Mouse (Mus musculus) hindbrain, embryonic 16.5 days (tissue): ENCODE results near the gene Stn1. TPM values are rescaled to one million over a fixed set of nuclear protein-coding genes. Genes with fewer than 3 reads are reported as not detected.

Experiments used
- ATAC-seq: fragments of 200-750 bp; cut with Nextera tagmentation; 2 replicates; pipeline ENCODE4 v1.8.0; 2017; ENCODE audit warnings: moderate TSS enrichment, moderate library complexity
- H3K27ac ChIP-seq: fragments of 300-500 bp; sonication (generic); 2 replicates; pipeline ENCODE4 v1.5.1; 2014; ENCODE audit warnings: low read depth, mild to moderate bottlenecking, control low read depth, low read length, moderate library complexity
- H3K27me3 ChIP-seq: fragments of 300-500 bp; sonication (generic); replicated peaks from 2 replicates; pipeline ENCODE4 v1.6.1; 2014; ENCODE audit warnings: low read length; ENCODE audit not compliant: control insufficient read depth, insufficient read depth
- H3K36me3 ChIP-seq: fragments of 300-500 bp; sonication (generic); 2 replicates; pipeline ENCODE4 v1.6.1; 2014; ENCODE audit warnings: mild to moderate bottlenecking, low read length, moderate library complexity, mixed read lengths; ENCODE audit not compliant: control insufficient read depth, insufficient read depth
- H3K4me1 ChIP-seq: fragments of 300-500 bp; sonication (generic); 2 replicates; pipeline ENCODE4 v1.6.1; 2014; ENCODE audit warnings: low read depth, low read length; ENCODE audit not compliant: control insufficient read depth, insufficient read depth
- H3K4me2 ChIP-seq: fragments of 300-500 bp; sonication (generic); 2 replicates; pipeline ENCODE4 v1.6.1; 2014; ENCODE audit warnings: mild to moderate bottlenecking, low read length, control low read depth, moderate library complexity
- H3K4me3 ChIP-seq: fragments of 300-500 bp; sonication (generic); 2 replicates; pipeline ENCODE4 v1.5.1; 2014; ENCODE audit warnings: mild to moderate bottlenecking, low read length, control low read depth, moderate library complexity
- H3K9ac ChIP-seq: fragments of 300-500 bp; sonication (generic); 2 replicates; pipeline ENCODE4 v1.6.1; 2014; ENCODE audit warnings: low read depth, mild to moderate bottlenecking, control low read depth, low read length, moderate library complexity
- H3K9me3 ChIP-seq: fragments of 300-500 bp; sonication (generic); 2 replicates; pipeline ENCODE4 v1.6.1; 2014; ENCODE audit warnings: mild to moderate bottlenecking, low read length, moderate library complexity; ENCODE audit not compliant: control insufficient read depth
- WGBS: fragments of 180-500 bp; shearing (Covaris S2); extraction: QIAGEN DNeasy Blood & Tissue Kit; methylation state at CpG from one replicate; pipeline ENCODE4 v1.1.7; 2014; 5-methylcytosine and 5-hydroxymethylcytosine counted together
- polyA plus RNA-seq: library from polyadenylated mRNA; unstranded; fragments of >200 nt; fragmentation: Nextera tagmentation; extraction: Ambion mirVana; gene quantifications from 2 replicates; pipeline ENCODE4 v1.2.1, GENCODE M21; 2015

Stn1 gene
- polyA plus RNA-seq, 1 experiment from 2014 or later = 28.2 TPM

GRCm38 (mm10) chr19:47565994-47566393, 28.7 kb upstream of the Stn1 start:
- Histone ChIP-seq H3K4me2 (no peak overlapping the region), H3K27me3 (no peaks in the 10 kb centered on the region), H3K9me3 (no peaks in the 10 kb centered on the region), H3K9ac (no peak overlapping the region), H3K4me3 (no peak overlapping the region), H3K27ac (no peak overlapping the region), H3K4me1 (no peaks in the 10 kb centered on the region), H3K36me3 (no peaks in the 10 kb centered on the region)
- ATAC-seq = no peak
- 90% methylated on average over 8 of the region's 8 CpGs for WGBS

GRCm38 (mm10) chr19:47565031-47565654, 27.8 kb upstream of the Stn1 start:
- Histone ChIP-seq H3K4me1 (no peaks in the 10 kb centered on the region), H3K36me3 (no peaks in the 10 kb centered on the region), H3K27ac (no peak overlapping the region), H3K4me2 (no peak overlapping the region), H3K9me3 (no peaks in the 10 kb centered on the region), H3K9ac (no peak overlapping the region), H3K27me3 (no peaks in the 10 kb centered on the region), H3K4me3 (no peak overlapping the region)
- 51% methylated on average over 17 of the region's 17 CpGs for WGBS
- no peak for ATAC-seq

GRCm38 (mm10) chr19:47563715-47564114, 26.4 kb upstream of the Stn1 start:
- Histone ChIP-seq H3K4me2 (no peak overlapping the region), H3K27me3 (no peaks in the 10 kb centered on the region), H3K9me3 (no peaks in the 10 kb centered on the region), H3K27ac (no peak overlapping the region), H3K36me3 (no peaks in the 10 kb centered on the region), H3K4me3 (no peak overlapping the region), H3K4me1 (no peaks in the 10 kb centered on the region), H3K9ac (no peak overlapping the region)
- WGBS = 82% methylated on average over 13 of the region's 13 CpGs
- no peak for ATAC-seq

GRCm38 (mm10) chr19:47561996-47562441, 24.7 kb upstream of the Stn1 start:
- Histone ChIP-seq H3K4me2 (no peak overlapping the region), H3K4me3 (no peak overlapping the region), H3K4me1 (no peaks in the 10 kb centered on the region), H3K27ac (no peak overlapping the region), H3K27me3 (no peaks in the 10 kb centered on the region), H3K9me3 (no peaks in the 10 kb centered on the region), H3K9ac (no peak overlapping the region), H3K36me3 (no peaks in the 10 kb centered on the region)
- ATAC-seq = no peak
- WGBS = 81% methylated on average over 5 of the region's 5 CpGs

- ATAC-seq = no peak
- WGBS = 88% methylated on average over 12 of the region's 12 CpGs
These were observed 23.3 kb upstream of the Stn1 start for GRCm38 (mm10) chr19:47560544-47561161.

GRCm38 (mm10) chr19:47559751-47560512, 22.6 kb upstream of the Stn1 start:
- no peak for ATAC-seq
- H3K36me3 ChIP-seq = no peaks in the 10 kb centered on the region
- no peak overlapping the region for H3K9ac ChIP-seq
- no peaks in the 10 kb centered on the region for H3K27me3 ChIP-seq
- WGBS = 68% methylated on average over 14 of the region's 14 CpGs
- H3K4me2 ChIP-seq = no peak overlapping the region
- no peak overlapping the region for H3K27ac ChIP-seq
- no peaks in the 10 kb centered on the region for H3K4me1 ChIP-seq
- no peak overlapping the region for H3K4me3 ChIP-seq
- H3K9me3 ChIP-seq = no peaks in the 10 kb centered on the region

More at GRCm38 (mm10) chr19:47560544-47561161, 23.3 kb upstream of the Stn1 start:
- H3K27me3 ChIP-seq = no peaks in the 10 kb centered on the region
- no peaks in the 10 kb centered on the region for H3K9me3 ChIP-seq
- H3K4me1 ChIP-seq = no peaks in the 10 kb centered on the region
- H3K9ac ChIP-seq = no peak overlapping the region
- H3K4me2 ChIP-seq = no peak overlapping the region
- no peaks in the 10 kb centered on the region for H3K36me3 ChIP-seq
- no peak overlapping the region for H3K27ac ChIP-seq
- H3K4me3 ChIP-seq = no peak overlapping the region

GRCm38 (mm10) chr19:47559145-47559544, 21.8 kb upstream of the Stn1 start:
- Histone ChIP-seq H3K36me3 (no peaks in the 10 kb centered on the region), H3K4me1 (no peaks in the 10 kb centered on the region), H3K27me3 (no peaks in the 10 kb centered on the region), H3K9me3 (no peaks in the 10 kb centered on the region), H3K9ac (no peak overlapping the region), H3K4me2 (no peak overlapping the region), H3K4me3 (no peak overlapping the region), H3K27ac (no peak overlapping the region)
- no peak for ATAC-seq
- 73% methylated on average over 5 of the region's 5 CpGs for WGBS

GRCm38 (mm10) chr19:47549584-47549983, 12.3 kb upstream of the Stn1 start:
- no peak for ATAC-seq
- H3K4me2 ChIP-seq = no peak overlapping the region
- no peaks in the 10 kb centered on the region for H3K4me1 ChIP-seq
- no peak overlapping the region for H3K27ac ChIP-seq
- no peaks in the 10 kb centered on the region for H3K36me3 ChIP-seq
- no peaks in the 10 kb centered on the region for H3K27me3 ChIP-seq
- no peak overlapping the region for H3K4me3 ChIP-seq
- no peaks in the 10 kb centered on the region for H3K9me3 ChIP-seq
- whole genome bisulfite sequencing = 78% methylated on average over 4 of the region's 4 CpGs
- H3K9ac ChIP-seq = no peak overlapping the region

- H3K27ac ChIP-seq = no peak overlapping the region
- no peaks in the 10 kb centered on the region for H3K9me3 ChIP-seq
- H3K4me3 ChIP-seq = no peak overlapping the region
- no peaks in the 10 kb centered on the region for H3K4me1 ChIP-seq
- H3K4me2 ChIP-seq = no peak overlapping the region
- no peak overlapping the region for H3K9ac ChIP-seq
- ATAC-seq = no peak
- 74% methylated on average over 9 of the region's 9 CpGs for WGBS
- H3K27me3 ChIP-seq = no peaks in the 10 kb centered on the region
- no peaks in the 10 kb centered on the region for H3K36me3 ChIP-seq
These were observed 11.9 kb upstream of the Stn1 start for GRCm38 (mm10) chr19:47549174-47549573.
